Comparison of ENCODE assay signal across 15 mouse cellular contexts in the genomic region with DNA sequence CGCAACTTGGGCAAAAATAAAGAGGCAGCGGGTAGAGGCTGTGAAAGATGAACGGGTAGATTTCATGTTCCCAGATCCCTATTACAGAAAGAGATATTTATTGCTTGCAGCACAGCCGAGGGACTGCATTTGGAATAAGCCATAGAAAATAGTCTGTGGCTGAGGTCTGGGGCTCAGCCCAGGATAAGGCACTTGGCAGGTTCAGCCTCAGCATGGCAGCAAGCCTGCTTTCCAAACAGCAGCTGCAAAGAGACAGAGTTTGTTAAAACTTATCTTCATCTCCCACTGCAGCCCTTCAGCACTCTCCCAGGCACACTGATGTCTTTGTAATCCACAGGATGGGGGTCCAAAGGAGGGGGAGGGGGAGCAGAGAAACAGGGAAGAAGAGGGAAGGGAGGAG.
DNase-seq lines count a peak whose midpoint lies in the region; ATAC-seq and TF ChIP-seq lines count a peak whose summit lies in the region.
"Had no signal": no experiment of that assay in that cellular context is flagged by ENCODE, and none has a peak within 500 bp of the region (broad histone marks: within the 10 kb centered on the region; RNA-seq: fewer than 3 reads in every experiment).

No protein-coding gene starts in this region.

- WGBS in midbrain, postnatal 0 days: 60% methylated on average over 4 of the region's 4 CpGs
- 79% methylated on average over 4 of the region's 4 CpGs for WGBS in midbrain, embryonic 13.5 days
- WGBS in forebrain, postnatal 0 days: 54% methylated on average over 4 of the region's 4 CpGs
- WGBS in liver, embryonic 11.5 days: 83% methylated on average over 4 of the region's 4 CpGs

- no peak overlapping the region for H3K4me3 ChIP-seq in midbrain, postnatal 0 days (ENCODE audit: low read depth, low read length)
- no peak overlapping the region for H3K4me3 ChIP-seq in midbrain, embryonic 13.5 days (replicated peaks)
- no peak overlapping the region for H3K4me3 ChIP-seq in forebrain, postnatal 0 days (ENCODE audit: low read depth, low read length)
- H3K4me3 ChIP-seq in liver, embryonic 11.5 days (ENCODE audit: low read depth, low read length): no peak overlapping the region
- H3K4me3 ChIP-seq: embryonic facial prominence, embryonic 12.5 days; liver, embryonic 15.5 days had no signal

- H3K9me3 ChIP-seq in midbrain, postnatal 0 days (ENCODE audit: low read length): no peaks in the 10 kb centered on the region
- H3K9me3 ChIP-seq in midbrain, embryonic 13.5 days: no peaks in the 10 kb centered on the region
- H3K9me3 ChIP-seq in forebrain, postnatal 0 days (ENCODE audit: low read length): no peaks in the 10 kb centered on the region
- no peaks in the 10 kb centered on the region for H3K9me3 ChIP-seq in liver, embryonic 11.5 days (ENCODE audit: control insufficient read depth, low read length)
- H3K9me3 ChIP-seq: embryonic facial prominence, embryonic 12.5 days; liver, embryonic 15.5 days had no signal

- no peak overlapping the region for H3K4me2 ChIP-seq in midbrain, postnatal 0 days (ENCODE audit: low read depth, low read length, poor library complexity, severe bottlenecking)
- no peak overlapping the region for H3K4me2 ChIP-seq in midbrain, embryonic 13.5 days (replicated peaks)
- no peak overlapping the region for H3K4me2 ChIP-seq in forebrain, postnatal 0 days (ENCODE audit: low read depth)
- no peak overlapping the region for H3K4me2 ChIP-seq in liver, embryonic 11.5 days
- H3K4me2 ChIP-seq: embryonic facial prominence, embryonic 12.5 days; liver, embryonic 15.5 days had no signal

- H3K4me1 ChIP-seq in midbrain, postnatal 0 days (ENCODE audit: insufficient read depth, low read length): no peaks in the 10 kb centered on the region
- 0 out of 2 replicates have a peak, but pooled peaks cover 4% of the 10 kb centered on the region for H3K4me1 ChIP-seq in midbrain, embryonic 13.5 days (replicated peaks)
- H3K4me1 ChIP-seq in forebrain, postnatal 0 days (ENCODE audit: insufficient read depth): no peaks in the 10 kb centered on the region
- no peaks in the 10 kb centered on the region for H3K4me1 ChIP-seq in liver, embryonic 11.5 days (replicated peaks; ENCODE audit: control insufficient read depth, insufficient read depth, low read length)
- H3K4me1 ChIP-seq: embryonic facial prominence, embryonic 12.5 days; liver, embryonic 15.5 days had no signal

- no peaks in the 10 kb centered on the region for H3K27me3 ChIP-seq in midbrain, postnatal 0 days (ENCODE audit: insufficient read depth, low read length)
- no peaks in the 10 kb centered on the region for H3K27me3 ChIP-seq in midbrain, embryonic 13.5 days
- H3K27me3 ChIP-seq in forebrain, postnatal 0 days (ENCODE audit: insufficient read depth, low read length): no peaks in the 10 kb centered on the region
- H3K27me3 ChIP-seq in liver, embryonic 11.5 days (replicated peaks; ENCODE audit: control insufficient read depth, insufficient read depth, low read length): no peaks in the 10 kb centered on the region
- H3K27me3 ChIP-seq: embryonic facial prominence, embryonic 12.5 days; liver, embryonic 15.5 days had no signal

- H3K36me3 ChIP-seq in midbrain, postnatal 0 days (ENCODE audit: insufficient read depth, low read length): no peaks in the 10 kb centered on the region
- no peaks in the 10 kb centered on the region for H3K36me3 ChIP-seq in midbrain, embryonic 13.5 days
- no peaks in the 10 kb centered on the region for H3K36me3 ChIP-seq in forebrain, postnatal 0 days (ENCODE audit: insufficient read depth)
- H3K36me3 ChIP-seq in liver, embryonic 11.5 days (ENCODE audit: control insufficient read depth, insufficient read depth, low read length): no peaks in the 10 kb centered on the region
- H3K36me3 ChIP-seq: embryonic facial prominence, embryonic 12.5 days; liver, embryonic 15.5 days had no signal

- H3K9ac ChIP-seq in midbrain, postnatal 0 days (replicated peaks; ENCODE audit: low read length, poor library complexity, severe bottlenecking): no peak overlapping the region
- no peak overlapping the region for H3K9ac ChIP-seq in midbrain, embryonic 13.5 days (replicated peaks)
- no peak overlapping the region for H3K9ac ChIP-seq in forebrain, postnatal 0 days
- no peak overlapping the region for H3K9ac ChIP-seq in liver, embryonic 11.5 days (ENCODE audit: low read depth, low read length)
- H3K9ac ChIP-seq: embryonic facial prominence, embryonic 12.5 days; liver, embryonic 15.5 days had no signal

- no peak for DNase-seq in frontal cortex, postnatal 25 days (ENCODE audit: low spot score in 2 of 2)
- peak; percentile 56 for DNase-seq in midbrain, postnatal 0 days (ENCODE audit: low spot score)
- peak; percentile 42 for DNase-seq in forebrain, postnatal 0 days
- DNase-seq in layer of hippocampus, postnatal 10 days (ENCODE audit: low spot score in 2 of 2): peak; percentile 41 to 55
- no peak for DNase-seq in lung, postnatal 36 days
- DNase-seq in liver, embryonic 11.5 days (ENCODE audit: low spot score): no peak
- DNase-seq: adrenal gland, adult 2 months; cerebellum, adult 2 months; heart, adult 11 months; thymus, postnatal 14 days had no signal

- TF ChIP-seq CTCF in midbrain, postnatal 0 days (IDR thresholded peaks at IDR 0.05): no peak
- TF ChIP-seq CTCF in forebrain, postnatal 0 days (IDR thresholded peaks at IDR 0.05; ENCODE audit: low read depth): no peak

- ATAC-seq in frontal cortex, adult (ENCODE audit: low TSS enrichment): peak; percentile 55
- 0 out of 2 replicates have a peak, but pooled peaks have one; percentile 23 for ATAC-seq in midbrain, postnatal 0 days (ENCODE audit: low FRiP score)
- ATAC-seq in midbrain, embryonic 13.5 days: no peak
- ATAC-seq in forebrain, postnatal 0 days: peak; percentile 38
- no peak for ATAC-seq in liver, embryonic 11.5 days (replicated peaks; ENCODE audit: low FRiP score)

- H3K27ac ChIP-seq in midbrain, postnatal 0 days (ENCODE audit: low read depth, low read length): no peak overlapping the region
- no peak overlapping the region for H3K27ac ChIP-seq in midbrain, embryonic 13.5 days
- H3K27ac ChIP-seq in forebrain, postnatal 0 days (ENCODE audit: low read depth, low read length): no peak overlapping the region
- no peak overlapping the region for H3K27ac ChIP-seq in liver, embryonic 11.5 days (ENCODE audit: low read depth, low read length)
- H3K27ac ChIP-seq: embryonic facial prominence, embryonic 12.5 days; kidney, postnatal 0 days; liver, embryonic 15.5 days had no signal

Comparison
In these comparisons a context has a peak if more than half of its experiments do, and no peak if none do; other contexts are left out.
1. ATAC-seq: peak in frontal cortex, adult (single experiment), midbrain, postnatal 0 days (single experiment) and forebrain, postnatal 0 days (single experiment); none in midbrain, embryonic 13.5 days (single experiment) and liver, embryonic 11.5 days (single experiment).
2. DNase-seq: peak in midbrain, postnatal 0 days (single experiment), forebrain, postnatal 0 days (single experiment) and layer of hippocampus, postnatal 10 days (2 of 2); none in frontal cortex, postnatal 25 days (0 of 2), lung, postnatal 36 days (single experiment) and liver, embryonic 11.5 days (single experiment).